Mouse (Mus musculus): ENCODE results near the gene Tbc1d2b.
A peak's percentile ranks its signal among the peaks of the same experiment; 100 is the strongest.

Tbc1d2b gene

GRCm38 (mm10) chr9:90242855-90243254 is 27.7 kb downstream of the Tbc1d2b start:
- peak; percentile 19 for DNase-seq (ENCODE audit: low spot score)

GRCm38 (mm10) chr9:90242291-90242690 is 28.3 kb downstream of the Tbc1d2b start:
- no peak for DNase-seq (ENCODE audit: low spot score)

GRCm38 (mm10) chr9:90241618-90242017 is 29.0 kb downstream of the Tbc1d2b start:
- DNase-seq (ENCODE audit: low spot score) = peak; percentile 75

- DNase-seq (ENCODE audit: low spot score) = no peak
These were observed 29.6 kb downstream of the Tbc1d2b start for GRCm38 (mm10) chr9:90241041-90241440.

GRCm38 (mm10) chr9:90240560-90240959 is 30.0 kb downstream of the Tbc1d2b start:
- no peak for DNase-seq (ENCODE audit: low spot score)

GRCm38 (mm10) chr9:90237232-90238062 is 33.2 kb downstream of the Tbc1d2b start:
- peak; percentile 60 for DNase-seq (ENCODE audit: low spot score)

GRCm38 (mm10) chr9:90236817-90237216 is 33.8 kb downstream of the Tbc1d2b start:
- DNase-seq (ENCODE audit: low spot score) = no peak

- DNase-seq (ENCODE audit: low spot score) = no peak
These were observed 35.2 kb downstream of the Tbc1d2b start for GRCm38 (mm10) chr9:90235258-90235882.

GRCm38 (mm10) chr9:90234786-90235185 is 35.8 kb downstream of the Tbc1d2b start:
- no peak for DNase-seq (ENCODE audit: low spot score)

- DNase-seq (ENCODE audit: low spot score) = no peak
These were observed 36.6 kb downstream of the Tbc1d2b start for GRCm38 (mm10) chr9:90233906-90234419.

GRCm38 (mm10) chr9:90232781-90233690 is 37.6 kb downstream of the Tbc1d2b start:
- no peak for DNase-seq (ENCODE audit: low spot score)

- no peak for DNase-seq (ENCODE audit: low spot score)
These were observed 43.4 kb downstream of the Tbc1d2b start for GRCm38 (mm10) chr9:90227171-90227570.

GRCm38 (mm10) chr9:90226742-90227096 is 43.9 kb downstream of the Tbc1d2b start:
- no peak for DNase-seq (ENCODE audit: low spot score)

- no peak for DNase-seq (ENCODE audit: low spot score)
These were observed 44.4 kb downstream of the Tbc1d2b start for GRCm38 (mm10) chr9:90226081-90226741.

GRCm38 (mm10) chr9:90222275-90222674 is 48.3 kb downstream of the Tbc1d2b start:
- no peak for DNase-seq (ENCODE audit: low spot score)

GRCm38 (mm10) chr9:90217501-90217900 is 53.1 kb downstream of the Tbc1d2b start:
- no peak for DNase-seq (ENCODE audit: low spot score)

- no peak for DNase-seq (ENCODE audit: low spot score)
These were observed 54.2 kb downstream of the Tbc1d2b start for GRCm38 (mm10) chr9:90216259-90217001.

GRCm38 (mm10) chr9:90213127-90213526 is 57.5 kb downstream of the Tbc1d2b start:
- DNase-seq (ENCODE audit: low spot score) = no peak

GRCm38 (mm10) chr9:90208655-90209054 is 61.9 kb downstream of the Tbc1d2b start:
- DNase-seq (ENCODE audit: low spot score) = no peak

GRCm38 (mm10) chr9:90207808-90208207 is 62.8 kb downstream of the Tbc1d2b start:
- no peak for DNase-seq (ENCODE audit: low spot score)

- DNase-seq (ENCODE audit: low spot score) = peak; percentile 71
These were observed 64.1 kb downstream of the Tbc1d2b start for GRCm38 (mm10) chr9:90206500-90206899.

All from spleen, adult 12 weeks (tissue).